ENCODE assay signal across 16 mouse cellular contexts in genomic region chr1:156450478-156450877, GRCm38 (mm10). TPM values are rescaled to one million over a fixed set of nuclear protein-coding genes. Genes with fewer than 3 reads are reported as not detected.
DNase-seq lines count a peak whose midpoint lies in the region; ATAC-seq and TF ChIP-seq lines count a peak whose summit lies in the region.
"Had no signal": no experiment of that assay in that cellular context is flagged by ENCODE, and none has a peak within 500 bp of the region (broad histone marks: within the 10 kb centered on the region; RNA-seq: fewer than 3 reads in every experiment).

No protein-coding gene starts in this region.

- H3K9ac ChIP-seq in forebrain, embryonic 14.5 days (ENCODE audit: low read length) = no peak overlapping the region
- no peak overlapping the region for H3K9ac ChIP-seq in forebrain, postnatal 0 days
- no peak overlapping the region for H3K9ac ChIP-seq in lung, embryonic 15.5 days
- H3K9ac ChIP-seq in hindbrain, embryonic 14.5 days = no peak overlapping the region
- H3K9ac ChIP-seq: limb, embryonic 13.5 days; midbrain, embryonic 15.5 days had no signal

- H3K4me3 ChIP-seq in forebrain, embryonic 14.5 days (ENCODE audit: low read depth, low read length) = no peak overlapping the region
- no peak overlapping the region for H3K4me3 ChIP-seq in forebrain, postnatal 0 days (ENCODE audit: low read depth, low read length)
- no peak overlapping the region for H3K4me3 ChIP-seq in lung, embryonic 15.5 days
- H3K4me3 ChIP-seq in macrophage (ENCODE audit: inconsistent target) = no peak overlapping the region
- no peak overlapping the region for H3K4me3 ChIP-seq in hindbrain, embryonic 14.5 days (replicated peaks; ENCODE audit: low read length)
- H3K4me3 ChIP-seq: hindbrain, embryonic 10.5 days; limb, embryonic 13.5 days; midbrain, embryonic 15.5 days had no signal

- H3K9me3 ChIP-seq in forebrain, embryonic 14.5 days (replicated peaks; ENCODE audit: control insufficient read depth, low read length) = no peaks in the 10 kb centered on the region
- H3K9me3 ChIP-seq in forebrain, postnatal 0 days (ENCODE audit: low read length) = no peaks in the 10 kb centered on the region
- H3K9me3 ChIP-seq in lung, embryonic 15.5 days = no peaks in the 10 kb centered on the region
- no peaks in the 10 kb centered on the region for H3K9me3 ChIP-seq in hindbrain, embryonic 14.5 days (ENCODE audit: control insufficient read depth, low read length)
- H3K9me3 ChIP-seq: hindbrain, embryonic 10.5 days; limb, embryonic 13.5 days; midbrain, embryonic 15.5 days had no signal

- H3K79me2 ChIP-seq in macrophage (ENCODE audit: inconsistent target) = peaks cover 100% of the 10 kb centered on the region

- no peak for TF ChIP-seq CTCF in forebrain, postnatal 0 days (IDR thresholded peaks at IDR 0.05; ENCODE audit: low read depth)

- no peak overlapping the region for H3K4me2 ChIP-seq in forebrain, embryonic 14.5 days (ENCODE audit: low read length)
- H3K4me2 ChIP-seq in forebrain, postnatal 0 days (ENCODE audit: low read depth) = no peak overlapping the region
- no peak overlapping the region for H3K4me2 ChIP-seq in lung, embryonic 15.5 days
- H3K4me2 ChIP-seq in hindbrain, embryonic 14.5 days (replicated peaks) = no peak overlapping the region
- H3K4me2 ChIP-seq: limb, embryonic 13.5 days; midbrain, embryonic 15.5 days had no signal

- H3K27ac ChIP-seq in forebrain, embryonic 14.5 days (ENCODE audit: low read depth, low read length) = no peak overlapping the region
- no peak overlapping the region for H3K27ac ChIP-seq in forebrain, postnatal 0 days (ENCODE audit: low read depth, low read length)
- H3K27ac ChIP-seq in lung, embryonic 15.5 days = no peak overlapping the region
- H3K27ac ChIP-seq in macrophage = peak overlapping the region; percentile 22
- H3K27ac ChIP-seq in hindbrain, embryonic 14.5 days = no peak overlapping the region
- H3K27ac ChIP-seq: hindbrain, embryonic 10.5 days; limb, embryonic 13.5 days; midbrain, embryonic 15.5 days had no signal

- ATAC-seq in forebrain, embryonic 14.5 days = no peak
- no peak for ATAC-seq in forebrain, postnatal 0 days
- ATAC-seq in lung, embryonic 15.5 days (ENCODE audit: borderline replicate concordance, extremely low read depth, low FRiP score, low TSS enrichment) = peak; percentile 59; the same call in 1 of the 2 replicates
- ATAC-seq in hindbrain, embryonic 14.5 days (ENCODE audit: low FRiP score) = no peak
- ATAC-seq: inflammation-experienced regulatory T-cells, adult 6 months; midbrain, embryonic 15.5 days; Patski had no signal

- peak; percentile 35 for DNase-seq in forebrain, embryonic 14.5 days (ENCODE audit: low spot score)
- DNase-seq in forebrain, postnatal 0 days = no peak
- no peak for DNase-seq in lung, postnatal 36 days
- DNase-seq in Muller cell, postnatal 12 days (ENCODE audit: inconsistent ontology term) = peak; percentile 14
- no peak for DNase-seq in embryo, embryonic 11 days
- DNase-seq in hindbrain, embryonic 14.5 days (ENCODE audit: low spot score) = no peak
- DNase-seq: cerebellum, postnatal 14 days; thymus, postnatal 4 days had no signal

- H3K36me3 ChIP-seq in forebrain, embryonic 14.5 days (ENCODE audit: control insufficient read depth, insufficient read depth, low read length) = no peaks in the 10 kb centered on the region
- H3K36me3 ChIP-seq in forebrain, postnatal 0 days (ENCODE audit: insufficient read depth) = 0 out of 2 replicates have a peak, but pooled peaks cover 4% of the 10 kb centered on the region
- H3K36me3 ChIP-seq in lung, embryonic 15.5 days = no peaks in the 10 kb centered on the region
- peaks cover 39% of the 10 kb centered on the region for H3K36me3 ChIP-seq in macrophage (ENCODE audit: inconsistent target)
- no peaks in the 10 kb centered on the region for H3K36me3 ChIP-seq in hindbrain, embryonic 14.5 days (replicated peaks; ENCODE audit: control insufficient read depth, insufficient read depth)
- H3K36me3 ChIP-seq: midbrain, embryonic 15.5 days had no signal

- 18% methylated on average over 4 of the region's 4 CpGs for WGBS in forebrain, embryonic 14.5 days
- WGBS in forebrain, postnatal 0 days = 20% methylated on average over 4 of the region's 4 CpGs
- WGBS in lung, embryonic 15.5 days = 42% methylated on average over 4 of the region's 4 CpGs
- WGBS in macrophage (ENCODE audit: missing documents) = 64% methylated on average over 2 of the region's 4 CpGs
- WGBS in hindbrain, embryonic 14.5 days = 36% methylated on average over 4 of the region's 4 CpGs

- no peaks in the 10 kb centered on the region for H3K4me1 ChIP-seq in forebrain, embryonic 14.5 days (ENCODE audit: control insufficient read depth, insufficient read depth, low read length)
- H3K4me1 ChIP-seq in forebrain, postnatal 0 days (ENCODE audit: insufficient read depth) = no peaks in the 10 kb centered on the region
- no peaks in the 10 kb centered on the region for H3K4me1 ChIP-seq in lung, embryonic 15.5 days
- H3K4me1 ChIP-seq in hindbrain, embryonic 14.5 days (replicated peaks; ENCODE audit: control insufficient read depth, insufficient read depth, low read length) = no peaks in the 10 kb centered on the region
- H3K4me1 ChIP-seq: limb, embryonic 13.5 days; midbrain, embryonic 15.5 days had no signal

- no peaks in the 10 kb centered on the region for H3K27me3 ChIP-seq in forebrain, embryonic 14.5 days (replicated peaks; ENCODE audit: control insufficient read depth, insufficient read depth, low read length)
- no peaks in the 10 kb centered on the region for H3K27me3 ChIP-seq in forebrain, postnatal 0 days (ENCODE audit: insufficient read depth, low read length)
- no peaks in the 10 kb centered on the region for H3K27me3 ChIP-seq in lung, embryonic 15.5 days
- no peaks in the 10 kb centered on the region for H3K27me3 ChIP-seq in hindbrain, embryonic 14.5 days (ENCODE audit: control insufficient read depth, insufficient read depth, low read length)
- H3K27me3 ChIP-seq: limb, embryonic 13.5 days; midbrain, embryonic 15.5 days; Patski had no signal

RNA-seq across cellular contexts. Expression of gene Soat1, which starts 23.7 kb away (rescaled TPM):
- 11.9 and 12.6 TPM in 2 replicates for polyA plus RNA-seq in forebrain, embryonic 14.5 days (2014; fragmentation: Nextera tagmentation; extraction: Ambion mirVana)
- 20.1 and 20.6 TPM in 2 replicates for total RNA-seq in forebrain, postnatal 0 days (2014; rRNA removed)
- polyA plus RNA-seq in forebrain, postnatal 0 days (2015; fragmentation: Nextera tagmentation; extraction: Ambion mirVana) = 5.4 and 11.7 TPM in 2 replicates
- polyA plus RNA-seq in lung, embryonic 15.5 days (2015; fragmentation: Nextera tagmentation; extraction: Ambion mirVana) = 35.7 and 37.0 TPM in 2 replicates
- 100 to 1,000 TPM in 21 of 26 experiments, 10 to 100 TPM in 5; 34.6 to 696 (median 309) TPM for total RNA-seq in macrophage (2018; cell fraction: chromatin; rRNA removed)
- 100 to 1,000 TPM; 399 to 863 (median 568) TPM for total RNA-seq in macrophage (2018; cell fraction: cytosol; rRNA removed)
- 100 to 1,000 TPM in 25 of 26 experiments, 10 to 100 TPM in 1; 95.3 to 878 (median 543) TPM for total RNA-seq in macrophage (2018; cell fraction: nucleus; rRNA removed)
- polyA plus RNA-seq in macrophage (2018) = 326 to 439 TPM (median 351 TPM) in 3 replicates
- polyA plus RNA-seq in hindbrain, embryonic 14.5 days (2014; fragmentation: Nextera tagmentation; extraction: Ambion mirVana) = 10.6 and 11.7 TPM in 2 replicates

RNA-seq across cellular contexts. Expression of gene Axdnd1, which starts 29.5 kb away (rescaled TPM):
- 0.13 and 0.43 TPM in 2 replicates for polyA plus RNA-seq in forebrain, embryonic 14.5 days (2014; fragmentation: Nextera tagmentation; extraction: Ambion mirVana)
- total RNA-seq in forebrain, postnatal 0 days (2014; rRNA removed) = 0.23 and 0.52 TPM in 2 replicates
- 0.29 and 0.56 TPM in 2 replicates for polyA plus RNA-seq in forebrain, postnatal 0 days (2015; fragmentation: Nextera tagmentation; extraction: Ambion mirVana)
- polyA plus RNA-seq in lung, embryonic 15.5 days (2015; fragmentation: Nextera tagmentation; extraction: Ambion mirVana) = 0.10 and 0.42 TPM in 2 replicates
- total RNA-seq in macrophage (2018; cell fraction: chromatin; rRNA removed) = 10 to 100 TPM in 1 of 26 experiments, 1 to 10 TPM in 23, under 1 TPM in 2; 0.58 to 11.1 (median 3.1) TPM
- 1 to 10 TPM in 1 of 26 experiments, under 1 TPM in 24, not detected in 1; 0.07 to 2.0 (median 0.21) TPM for total RNA-seq in macrophage (2018; cell fraction: cytosol; rRNA removed)
- 1 to 10 TPM in 15 of 26 experiments, under 1 TPM in 11; 0.20 to 5.0 (median 1.1) TPM for total RNA-seq in macrophage (2018; cell fraction: nucleus; rRNA removed)
- polyA plus RNA-seq in macrophage (2018) = 0.27 to 0.30 TPM in 2 of 3 replicates, not detected in the other
- polyA plus RNA-seq in hindbrain, embryonic 14.5 days (2014; fragmentation: Nextera tagmentation; extraction: Ambion mirVana) = 0.13 and 0.27 TPM in 2 replicates
- polyA plus RNA-seq: neural tube, embryonic 11.5 days had no signal

Comparison
In these comparisons a context has a peak if more than half of its experiments do, and no peak if none do; other contexts are left out.
1. DNase-seq: peak in forebrain, embryonic 14.5 days (single experiment) and Muller cell, postnatal 12 days (single experiment); none in forebrain, postnatal 0 days (single experiment), lung, postnatal 36 days (single experiment), embryo, embryonic 11 days (single experiment) and hindbrain, embryonic 14.5 days (single experiment).